Mouse (Mus musculus) erythroblast, adult 5-6 weeks (primary cell): ENCODE results near the gene Gm17509. TPM values are rescaled to one million over a fixed set of nuclear protein-coding genes. Genes with fewer than 3 reads are reported as not detected.

ENCODE experiments used
- ATAC-seq: replicated peaks from 2 replicates; pipeline ENCODE4 v1.8.0; 2016; ENCODE audit warnings: moderate number of reproducible peaks, mild to moderate bottlenecking, moderate TSS enrichment, inconsistent platforms; ENCODE audit not compliant: poor library complexity, low FRiP score, severe bottlenecking
- total RNA-seq, 2 experiments: library from RNA; stranded (forward) in 1 of 2; stranded (reverse) in 1 of 2; fragments of 150-400 nt in 1 of 2; fragments of 200-764, 138-1000 nt in 1 of 2; gene quantifications; 2 replicates each; pipeline versions ENCODE4 v1.2.3 to v1.2.4; 2015 to 2017; ENCODE audit warnings: low replicate concordance in 2 of 2

Gene Gm17509
- total RNA-seq (2015; ENCODE audit: low replicate concordance): not detected in 2 replicates
- not detected in 2 replicates for total RNA-seq (2017; ENCODE audit: low replicate concordance)

DNA sequence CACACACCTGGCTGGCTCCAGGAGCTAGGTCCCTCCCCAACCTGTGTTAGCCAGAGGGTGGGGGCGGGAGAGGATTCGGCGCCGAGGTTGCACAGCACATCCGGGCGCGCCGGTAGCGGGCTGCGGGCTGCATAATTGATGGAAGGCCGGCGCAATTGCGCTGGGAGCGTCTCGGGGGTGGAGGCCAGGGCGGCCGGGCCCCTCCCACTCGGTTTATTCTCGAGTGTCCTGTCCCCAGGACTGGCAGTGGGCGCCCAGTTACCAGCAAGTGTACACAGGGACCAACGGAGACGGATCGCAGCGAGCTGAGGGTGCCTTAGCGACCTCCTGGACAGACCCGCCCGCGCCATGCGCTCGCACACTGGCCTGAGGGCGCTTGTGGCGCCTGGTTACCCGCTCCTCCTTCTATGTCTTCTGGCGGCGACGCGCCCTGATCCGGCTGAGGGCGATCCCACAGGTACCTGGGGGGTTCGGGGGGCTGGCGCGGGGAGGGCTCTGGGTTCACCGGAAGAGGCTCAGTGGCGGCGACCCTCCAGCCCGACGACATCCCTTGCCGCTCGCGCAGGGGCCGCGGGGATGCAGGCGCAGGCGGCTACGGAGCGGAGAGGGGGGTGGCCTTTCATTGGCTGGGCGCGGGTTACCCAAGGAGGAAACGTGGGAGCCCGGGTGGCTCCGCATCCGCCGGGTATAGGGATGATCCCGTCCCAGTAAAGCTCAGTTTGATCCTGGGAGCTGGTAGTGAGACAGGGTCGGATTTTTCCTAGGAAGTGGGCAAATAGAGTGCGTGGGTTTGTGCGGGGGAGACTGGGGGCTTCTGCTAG lies at the start of gene Gm17509:
Gene Gm17509 (minus strand): TSS at position 575 of the 821 bp plus-strand sequence.
- ATAC-seq: no peak

DNA sequence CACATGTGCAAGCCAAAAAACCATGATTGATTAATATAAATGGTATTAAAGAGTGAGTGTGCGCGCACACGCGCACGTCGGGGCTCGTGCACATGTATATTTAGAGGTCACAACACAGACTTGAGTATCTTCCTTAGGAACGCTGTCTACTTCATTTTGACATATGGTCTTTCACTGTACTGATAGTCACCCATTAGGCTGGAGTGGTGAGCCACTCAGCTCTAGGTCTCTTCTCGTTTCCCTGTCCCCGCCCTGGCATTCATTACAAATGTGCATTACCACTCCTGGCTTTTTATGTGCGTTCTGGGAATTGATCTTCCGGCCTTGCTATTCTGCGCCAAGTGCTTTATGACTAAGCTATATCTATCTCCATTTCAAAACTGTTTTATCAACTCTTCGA lies 47.1 kb upstream of the Gm17509 start:
- ATAC-seq: no peak

DNA sequence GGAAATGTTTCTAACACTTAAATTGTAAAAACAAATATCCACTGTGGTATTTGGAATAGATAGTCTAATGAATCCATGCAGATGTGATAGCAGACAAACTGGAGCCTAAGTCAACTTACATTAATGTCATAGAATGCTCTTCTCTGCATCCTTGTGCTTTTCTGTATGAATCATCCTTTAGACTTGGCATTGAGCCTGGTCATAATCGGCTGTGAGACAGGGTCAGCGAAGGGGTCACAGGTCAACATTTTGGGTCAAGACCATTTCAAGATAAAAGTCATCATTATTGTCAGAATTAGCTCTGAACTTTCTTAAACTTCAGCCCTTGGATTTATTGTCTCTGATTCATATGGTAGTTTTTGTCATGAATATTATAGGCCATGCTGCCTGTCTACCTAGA lies 45.3 kb upstream of the Gm17509 start:
- no peak for ATAC-seq

DNA sequence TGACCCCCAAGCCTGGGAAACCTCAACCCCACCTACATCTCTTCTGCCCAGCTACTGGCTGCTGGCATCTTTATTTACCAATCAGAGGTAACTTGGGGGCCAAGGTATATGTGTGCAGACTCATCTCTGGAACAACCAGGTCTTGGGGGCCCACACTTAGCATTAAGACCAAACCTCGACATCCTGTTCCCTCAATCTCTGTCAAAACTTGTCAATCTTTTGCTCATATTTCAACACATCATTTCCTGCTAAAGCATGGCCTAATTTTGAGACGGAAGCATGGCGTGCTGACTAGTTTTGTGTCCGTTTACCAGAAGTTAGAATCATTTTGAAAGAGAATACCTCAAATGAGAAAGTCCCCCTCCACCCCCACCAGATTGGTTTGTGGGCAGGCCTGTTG lies 39.8 kb upstream of the Gm17509 start:
- no peak for ATAC-seq

DNA sequence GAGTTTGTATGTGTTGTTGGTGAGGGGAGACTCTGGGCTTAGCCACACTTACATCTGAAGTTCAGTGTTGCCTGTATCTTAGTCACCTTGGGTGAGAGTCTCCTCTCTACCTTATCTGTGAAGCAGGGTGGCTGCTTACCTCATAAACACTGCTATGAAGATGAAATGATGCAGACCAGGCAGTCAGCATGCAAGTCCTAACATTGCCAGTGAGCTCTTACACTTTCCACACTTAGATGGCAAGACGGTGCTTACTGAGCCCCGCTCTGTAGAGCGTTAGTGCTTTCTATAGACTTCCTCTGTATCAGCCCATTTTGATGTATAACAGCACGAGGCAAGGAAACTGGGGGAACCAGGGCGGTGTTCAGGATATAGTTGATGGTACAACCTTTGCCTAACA lies 21.7 kb upstream of the Gm17509 start:
- no peak for ATAC-seq

DNA sequence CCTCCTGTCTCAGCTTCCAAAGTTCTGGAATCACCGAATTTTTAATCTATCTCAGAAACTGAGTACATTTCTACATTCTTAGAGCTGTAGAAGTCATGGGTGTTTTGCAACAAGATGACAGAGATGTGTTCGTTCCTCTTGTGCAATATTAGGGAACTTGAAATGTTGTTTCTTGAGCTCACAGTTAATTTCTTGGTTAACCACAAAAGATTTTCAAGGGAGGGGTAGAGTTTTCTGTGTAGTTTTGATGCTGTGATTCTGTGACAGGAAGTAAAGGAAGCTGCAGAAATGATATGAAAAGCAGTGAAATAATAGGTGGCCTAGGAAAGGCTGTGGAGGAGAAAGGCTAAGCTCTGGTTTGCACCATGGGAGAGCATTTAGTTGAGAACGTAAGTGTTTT lies 21.2 kb upstream of the Gm17509 start:
- ATAC-seq: no peak

DNA sequence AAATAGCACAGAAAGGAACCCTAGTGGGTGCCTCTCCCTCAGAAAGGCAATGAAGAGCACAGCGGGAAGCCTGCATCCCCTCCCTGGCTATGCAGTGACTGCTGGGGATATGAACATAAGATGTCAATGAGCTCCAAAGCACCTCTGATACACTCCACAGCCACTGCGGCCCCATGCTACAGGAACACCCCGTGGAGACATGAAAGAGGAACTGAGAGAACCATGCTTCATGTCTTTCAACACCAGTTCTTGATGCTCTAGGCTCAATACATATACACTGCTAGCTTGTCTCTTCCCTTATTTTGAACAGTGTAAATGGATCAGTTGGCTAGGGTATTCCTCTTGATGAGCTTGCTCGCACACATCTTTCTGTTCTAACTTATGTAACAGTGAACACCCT lies 16.2 kb upstream of the Gm17509 start:
- ATAC-seq: no peak

DNA sequence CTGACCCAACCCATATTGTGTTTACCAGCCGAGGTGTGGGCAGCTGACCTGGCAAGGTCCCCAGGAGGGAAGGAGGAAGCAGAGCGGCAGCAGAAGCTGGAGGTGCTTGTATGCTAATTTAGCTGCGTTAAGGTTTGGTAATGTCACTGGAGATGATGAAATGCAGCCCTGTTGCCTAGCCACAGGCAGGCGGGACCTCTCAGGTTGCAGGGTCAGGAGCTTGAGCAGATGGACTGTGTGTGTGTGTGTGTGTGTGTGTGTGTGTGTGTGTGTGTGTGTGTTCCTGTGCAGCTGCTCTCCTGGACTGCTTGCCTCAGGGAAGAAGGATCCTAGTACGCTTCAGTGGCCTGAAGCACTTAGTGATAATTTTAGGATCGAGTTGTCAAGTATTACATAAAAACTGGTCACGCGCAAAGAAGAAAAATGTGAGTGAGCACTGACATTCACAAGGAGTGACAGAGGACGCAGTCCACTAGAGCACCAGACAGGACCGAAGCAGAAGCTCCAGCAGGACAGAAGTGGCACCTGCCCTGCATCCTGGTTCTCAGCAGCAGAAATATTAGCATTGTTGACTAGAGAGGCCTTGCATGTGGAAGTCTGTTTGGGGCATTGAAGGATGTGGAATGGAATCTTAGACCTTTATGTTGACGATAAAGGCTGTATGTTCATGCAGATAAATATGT lies 14.8 kb upstream of the Gm17509 start:
- ATAC-seq: no peak

DNA sequence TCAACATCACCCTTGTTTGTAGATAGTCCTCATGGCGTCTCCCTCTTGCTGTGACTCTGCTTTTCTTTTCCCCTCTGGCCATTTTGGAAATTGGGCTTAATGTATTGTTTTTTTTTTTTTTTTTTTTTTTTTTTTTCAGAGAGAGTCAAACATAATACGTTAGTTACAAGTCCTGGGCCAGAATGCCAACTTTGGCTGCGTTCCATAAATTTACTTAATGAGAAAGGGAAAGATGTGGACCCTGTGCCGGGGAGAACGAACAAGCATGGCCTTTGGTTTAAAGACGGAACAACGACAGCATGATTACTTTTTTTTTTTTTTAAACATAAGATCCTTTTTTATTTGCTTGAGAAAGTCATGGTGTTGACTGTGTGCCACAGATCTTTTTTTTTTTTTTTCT lies 13.6 kb upstream of the Gm17509 start:
- ATAC-seq: no peak

DNA sequence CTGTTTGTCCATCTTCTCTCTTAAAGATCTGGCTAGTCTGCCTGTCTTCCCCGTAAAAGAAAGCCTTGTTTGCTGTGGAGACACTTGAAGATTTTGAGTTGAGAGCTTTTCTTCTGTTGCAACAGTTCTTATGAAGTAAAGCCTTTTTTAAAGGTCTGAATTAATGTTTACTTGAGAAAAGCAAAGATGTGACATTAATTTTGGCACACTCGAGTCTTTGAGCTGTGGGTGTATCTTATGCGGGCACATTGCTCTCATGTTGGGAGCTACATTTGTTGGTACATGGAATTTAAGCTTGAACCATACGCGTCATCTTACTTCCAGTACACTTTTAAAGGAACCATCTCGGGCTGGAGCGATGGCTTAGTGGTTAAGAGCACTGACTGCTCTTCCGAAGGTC lies 12.9 kb upstream of the Gm17509 start:
- ATAC-seq: no peak

DNA sequence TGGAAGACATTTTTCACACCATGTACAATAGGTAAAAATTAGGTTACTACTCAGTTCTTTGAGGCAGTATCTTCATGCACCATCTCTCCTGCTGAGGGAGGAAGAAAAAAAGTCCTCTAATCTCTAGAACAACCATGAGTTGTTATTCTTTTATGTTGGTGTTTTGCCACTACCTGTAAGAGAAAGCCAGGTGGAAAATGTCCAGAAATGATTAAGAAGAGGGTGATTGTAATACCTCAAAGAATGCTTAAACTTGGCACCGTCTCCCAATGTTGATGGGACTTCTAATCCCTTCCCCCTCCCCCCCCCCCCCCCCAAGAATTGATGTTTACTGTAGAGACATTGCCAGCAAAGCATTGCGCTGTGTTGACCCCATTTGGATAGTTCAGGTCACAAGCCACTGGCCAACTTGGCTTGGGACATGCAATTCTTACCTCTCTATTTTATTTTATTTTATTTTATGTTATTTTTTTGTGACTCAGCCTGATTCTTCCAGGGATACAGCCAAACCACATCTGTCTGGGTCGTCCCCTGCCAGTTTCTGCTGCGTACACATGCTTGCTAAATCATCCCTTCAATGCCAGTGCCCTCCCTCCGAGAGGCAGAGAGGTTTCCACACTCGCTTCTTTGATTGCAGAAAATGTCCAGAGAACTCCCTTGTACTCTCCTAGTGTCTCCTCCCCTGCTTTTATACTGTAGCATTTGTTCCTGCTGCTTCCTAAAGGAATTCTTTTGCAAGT lies 9.7 kb upstream of the Gm17509 start:
- no peak for ATAC-seq

DNA sequence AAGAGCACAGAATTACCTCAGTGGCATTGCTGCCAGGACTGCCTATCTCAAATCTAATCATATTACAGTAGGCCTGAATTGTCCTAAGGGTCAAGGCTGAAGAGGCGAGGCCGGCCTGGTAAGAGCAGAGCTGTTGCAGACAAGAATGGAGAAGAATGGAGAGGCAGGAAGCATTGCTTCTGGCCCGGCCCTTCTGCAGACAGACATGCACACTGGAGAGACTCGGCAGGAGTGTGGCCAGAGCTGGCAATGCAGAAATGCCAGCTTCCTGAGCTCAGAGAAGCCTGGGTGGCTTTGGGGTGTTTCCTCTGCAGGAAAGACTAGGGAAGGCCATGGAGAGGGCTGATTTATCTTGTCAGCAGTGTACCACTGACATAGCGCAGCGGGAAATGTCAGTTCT lies 4.7 kb upstream of the Gm17509 start:
- no peak for ATAC-seq

DNA sequence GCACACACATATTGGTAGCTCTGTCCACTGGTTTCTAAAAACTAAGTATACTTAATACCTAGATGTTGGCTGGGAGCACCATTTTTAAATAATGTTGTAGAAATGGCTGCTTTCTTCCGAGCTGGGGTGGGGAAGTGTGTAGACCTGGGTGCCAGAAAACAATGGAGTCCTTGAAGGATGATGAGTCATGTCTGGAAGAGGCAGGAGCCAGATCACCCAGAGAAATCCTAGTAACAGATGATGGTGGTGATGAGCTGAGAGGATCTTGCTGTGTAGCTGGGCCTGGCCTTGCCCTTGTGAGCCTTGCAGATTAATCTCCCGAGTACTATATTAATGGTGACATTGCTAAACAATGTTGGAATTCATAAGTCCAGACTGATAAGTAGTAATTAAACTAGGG lies 4.0 kb upstream of the Gm17509 start:
- ATAC-seq: no peak

DNA sequence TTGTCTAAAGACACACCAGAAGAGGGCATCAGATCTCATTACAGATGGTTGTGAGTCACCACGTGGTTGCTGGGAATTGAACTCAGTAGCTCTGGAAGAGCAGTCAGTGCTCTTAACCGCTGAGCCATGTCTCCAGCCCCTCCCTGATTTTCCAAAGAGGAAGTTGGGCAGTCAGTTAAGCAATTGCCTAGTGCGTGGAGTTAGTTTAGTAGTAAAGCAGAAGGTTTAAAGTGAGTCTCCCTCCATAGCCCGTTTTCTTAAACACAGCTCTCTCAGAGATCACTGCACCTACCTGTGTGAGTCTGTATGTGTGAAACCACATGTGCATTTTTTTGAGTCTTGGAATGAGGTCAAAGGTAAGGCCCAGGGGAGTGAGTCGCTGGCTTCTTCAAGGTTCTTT lies 2.2 kb upstream of the Gm17509 start:
- no peak for ATAC-seq

DNA sequence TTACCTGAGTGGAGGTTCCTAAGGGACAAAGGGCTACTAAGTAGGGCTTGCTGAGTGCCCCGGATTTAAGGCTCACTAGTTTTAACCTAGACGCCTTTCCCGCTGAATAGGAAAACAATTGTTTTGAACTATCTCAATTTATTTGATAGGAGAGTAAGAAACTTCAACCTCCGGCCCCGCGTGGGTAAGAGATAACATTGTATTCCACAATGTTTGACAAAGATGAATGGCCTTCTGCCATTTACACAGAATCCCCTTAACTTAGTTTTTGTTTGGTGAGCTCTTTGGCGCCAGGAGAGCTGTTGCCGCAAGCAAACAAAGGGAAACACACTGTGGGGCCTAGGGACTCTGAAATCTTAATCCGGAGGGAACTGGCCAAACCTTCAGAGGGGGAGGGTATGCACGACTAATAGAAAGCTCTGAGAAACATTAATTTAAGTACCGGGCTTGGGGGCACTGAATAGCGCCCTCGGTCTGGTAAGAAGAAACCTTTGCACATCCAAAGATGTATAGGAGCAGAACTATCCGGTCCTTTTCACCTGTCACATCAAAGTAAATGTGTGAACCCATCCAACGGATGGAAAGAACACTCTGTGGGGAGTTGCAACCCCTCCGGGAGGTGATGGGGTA lies 889 bp downstream of the Gm17509 start:
- no peak for ATAC-seq

DNA sequence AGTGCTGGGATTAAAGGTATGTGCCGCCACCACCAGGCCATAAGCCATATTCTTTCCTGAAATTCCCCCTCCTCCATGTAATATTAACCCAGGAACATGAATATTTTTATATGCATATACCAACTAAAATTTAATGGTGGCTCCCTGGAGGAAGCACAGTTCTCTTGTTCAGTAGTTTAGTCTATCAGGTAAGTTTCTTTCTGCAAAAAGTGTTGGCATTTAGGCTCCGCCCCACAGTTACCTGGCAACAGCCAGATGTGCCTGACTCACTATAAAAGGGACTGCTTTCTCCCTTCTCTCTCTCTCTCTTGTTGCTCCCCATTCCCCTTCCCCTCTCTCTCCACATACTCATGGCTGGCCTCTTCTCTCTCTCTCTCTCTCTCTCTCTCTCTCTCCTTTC lies 2.8 kb downstream of the Gm17509 start:
- no peak for ATAC-seq

DNA sequence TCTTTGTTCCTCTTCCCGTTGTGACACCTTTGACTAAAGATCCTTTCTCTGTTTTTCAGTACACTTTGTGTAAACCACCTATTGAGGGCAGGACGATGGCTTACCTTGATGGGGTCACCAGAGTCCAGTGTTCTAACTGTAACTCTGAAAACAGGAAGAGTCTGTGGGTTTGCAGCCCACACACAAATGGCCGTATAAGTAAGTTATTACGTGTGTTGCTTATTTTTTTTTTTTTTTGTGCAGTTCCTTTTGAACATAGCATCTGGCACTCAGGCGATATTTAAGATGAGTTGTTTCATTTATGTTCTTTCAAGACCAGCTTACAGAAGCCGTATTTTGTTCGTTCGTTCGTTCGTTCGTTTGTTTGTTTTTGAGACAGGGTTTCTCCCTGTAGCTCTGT lies 3.3 kb downstream of the Gm17509 start:
- ATAC-seq: no peak

DNA sequence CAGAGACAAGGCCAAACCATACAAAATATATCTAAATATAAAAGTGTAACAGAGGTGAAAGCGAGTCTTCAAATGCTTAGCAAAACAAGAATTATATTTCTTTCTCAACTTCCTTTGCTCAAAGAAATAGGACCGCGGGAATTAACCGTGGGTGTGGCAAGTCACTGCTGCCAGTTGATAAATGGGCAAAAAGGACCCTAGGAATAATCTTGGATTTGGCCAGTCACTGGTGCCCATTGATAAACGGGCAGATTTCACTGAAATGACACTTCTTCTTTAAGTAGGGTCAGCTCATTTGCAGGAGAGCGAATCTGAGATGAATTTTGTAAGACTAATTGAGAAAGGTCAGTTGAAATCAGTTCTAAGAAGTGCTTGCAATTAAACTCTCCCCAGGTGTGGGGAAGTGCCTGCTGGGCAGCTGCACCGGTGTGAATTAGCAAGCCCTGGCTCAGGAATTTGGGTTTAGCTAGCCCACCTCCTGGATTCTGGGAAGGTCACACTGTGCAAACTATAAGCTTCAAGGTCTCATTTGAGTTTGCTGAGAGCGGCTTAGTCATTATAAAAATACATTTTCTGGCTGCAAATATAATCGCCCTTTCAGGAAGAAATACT lies 4.0 kb downstream of the Gm17509 start:
- ATAC-seq: no peak

DNA sequence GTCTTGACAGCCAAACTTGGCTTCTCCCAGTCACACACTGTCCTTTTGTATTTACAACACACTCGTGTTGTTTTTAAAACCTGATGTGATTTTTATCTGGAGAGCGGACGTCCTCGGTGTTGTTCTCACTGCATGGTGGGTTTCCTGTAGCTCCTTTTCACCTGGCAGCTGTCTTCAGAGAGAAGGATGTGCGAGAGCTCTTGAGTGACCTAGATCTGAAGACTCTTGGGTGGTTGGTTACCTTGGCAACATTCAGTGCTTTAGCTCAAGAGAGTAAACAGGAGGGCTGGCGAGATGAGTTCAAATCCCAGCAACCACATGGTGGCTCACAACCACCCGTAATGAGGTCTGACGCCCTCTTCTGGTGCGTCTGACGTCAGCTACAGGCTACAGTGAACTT lies 4.7 kb downstream of the Gm17509 start:
- ATAC-seq: no peak

DNA sequence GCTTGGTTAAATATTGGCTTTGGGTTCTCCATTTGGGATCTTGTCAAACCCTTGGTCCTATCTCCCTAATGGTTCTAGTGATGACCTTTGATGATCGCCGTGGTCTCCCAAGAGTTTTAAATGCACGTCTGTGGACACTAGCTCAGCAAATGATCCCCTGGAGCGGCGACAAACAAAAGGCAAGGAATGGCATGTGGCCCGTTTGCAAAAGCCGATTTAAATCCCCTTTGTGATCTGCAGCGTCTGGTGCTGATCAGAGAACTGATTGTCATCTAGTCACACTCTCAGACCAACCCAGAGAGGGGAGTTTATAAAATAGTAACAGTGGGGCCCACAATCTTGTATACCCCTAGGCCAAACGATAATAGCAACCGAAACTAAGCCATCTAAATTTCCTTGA lies 5.4 kb downstream of the Gm17509 start:
- ATAC-seq: no peak
